Mouse (Mus musculus) bone marrow, adult 2 months (tissue): Measurements from ENCODE around the gene Piezo1.

ENCODE experiments used
- CTCF ChIP-seq: fragments of 200-500 bp; IDR thresholded peaks from 2 replicates; pipeline ENCODE4 v1.5.1; 2011; ENCODE audit warnings: low read length, control low read depth; ENCODE audit not compliant: control insufficient read depth, insufficient read depth
- POLR2A ChIP-seq: fragments of 200-500 bp; IDR thresholded peaks from 2 replicates; pipeline ENCODE4 v1.6.1; 2011; ENCODE audit warnings: low read depth, mild to moderate bottlenecking, control low read depth, low read length, borderline replicate concordance; ENCODE audit not compliant: control insufficient read depth

GRCm38 (mm10) chr8:122441326-122441725 is 109.8 kb downstream of the Piezo1 start:
- no peak for TF ChIP-seq CTCF
- TF ChIP-seq POLR2A, result no peak
